Mouse (Mus musculus) spleen, embryonic (tissue): ENCODE measurements around the gene Gm17469.
"Not testable (repeated sequence)": the region's sequence is repeated elsewhere in the genome, so short reads cannot be mapped to it uniquely, and the experiment has no call there.

Experiments used
- CTCF ChIA-PET: fragments of 350-600 bp; sonication (Branson Sonifier 250); formaldehyde crosslinking; loops from one replicate; lab custom pipeline; 2022; lab: Charles Lee

Gm17469 gene

DNA sequence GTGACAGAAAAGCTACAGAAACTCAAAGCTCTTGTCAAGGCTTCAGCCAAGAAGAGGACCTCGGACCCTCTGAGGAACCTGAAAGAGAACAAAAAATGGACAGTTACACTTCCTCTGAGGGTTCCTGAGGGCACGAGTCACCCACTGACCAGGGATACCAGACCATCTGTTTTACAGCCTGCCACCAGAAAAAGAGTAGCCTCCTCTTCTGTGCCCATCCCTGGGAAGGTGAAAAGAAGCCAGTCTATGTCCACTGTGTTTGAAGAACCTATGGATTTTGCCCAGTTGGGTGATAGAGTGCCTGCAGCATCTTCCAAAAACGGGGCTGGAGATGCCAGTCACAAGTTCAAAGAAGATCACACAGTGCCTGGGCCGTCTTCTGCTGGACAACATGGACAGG is at the start of gene Gm17469:
Gene Gm17469 (plus strand): TSS at position 301 of the 400 bp plus-strand sequence.
- CTCF ChIA-PET, result not testable (repeated sequence)
